Mouse (Mus musculus) kidney, postnatal 25 days (tissue): ENCODE data around the gene Nr6a1.
A peak's percentile ranks its signal among the peaks of the same experiment; 100 is the strongest.

Experiments
- DNase-seq, 2 experiments: peaks; one replicate each; pipeline ENCODE4 v3.0.0; 2021; ENCODE audit warnings: mixed read lengths in 2 of 2

Nr6a1 gene

GRCm38 (mm10) chr2:38872730-38873129 is 54.8 kb downstream of the Nr6a1 start:
- DNase-seq = no peak

- DNase-seq = no peak
These were observed 60.8 kb downstream of the Nr6a1 start for GRCm38 (mm10) chr2:38866711-38867110.

GRCm38 (mm10) chr2:38864011-38864410 is 63.5 kb downstream of the Nr6a1 start:
- DNase-seq = peak in 1 of 2 experiments; percentile 18

GRCm38 (mm10) chr2:38851797-38852196 is 75.7 kb downstream of the Nr6a1 start:
- no peak for DNase-seq

- no peak for DNase-seq
These were observed 81.2 kb downstream of the Nr6a1 start for GRCm38 (mm10) chr2:38846319-38846718.

- DNase-seq = no peak
These were observed 92.0 kb downstream of the Nr6a1 start for GRCm38 (mm10) chr2:38835489-38835888.

- DNase-seq = no peak
These were observed 95.5 kb downstream of the Nr6a1 start for GRCm38 (mm10) chr2:38831976-38832375.

- no peak for DNase-seq
These were observed 98.0 kb downstream of the Nr6a1 start for GRCm38 (mm10) chr2:38829521-38829920.

- no peak for DNase-seq
These were observed 99.6 kb downstream of the Nr6a1 start for GRCm38 (mm10) chr2:38827801-38828306.

GRCm38 (mm10) chr2:38826189-38826588 is 101.3 kb downstream of the Nr6a1 start:
- peak in 1 of 2 experiments; percentile 26 for DNase-seq

GRCm38 (mm10) chr2:38824791-38825768 is 102.4 kb downstream of the Nr6a1 start:
- DNase-seq = peak in 1 of 2 experiments; percentile 8

- DNase-seq = peak; percentile 73 to 81
These were observed 103.4 kb downstream of the Nr6a1 start for GRCm38 (mm10) chr2:38823912-38824583.

- no peak for DNase-seq
These were observed 104.1 kb downstream of the Nr6a1 start for GRCm38 (mm10) chr2:38823406-38823805.

GRCm38 (mm10) chr2:38822995-38823394 is 104.5 kb downstream of the Nr6a1 start:
- peak; percentile 51 to 78 for DNase-seq

- no peak for DNase-seq
These were observed 110.0 kb downstream of the Nr6a1 start for GRCm38 (mm10) chr2:38817487-38817886.

GRCm38 (mm10) chr2:38797087-38797624 is 130.3 kb downstream of the Nr6a1 start:
- peak; percentile 71 to 78 for DNase-seq

- DNase-seq = no peak
These were observed 140.2 kb downstream of the Nr6a1 start for GRCm38 (mm10) chr2:38787338-38787737.

GRCm38 (mm10) chr2:38786216-38786960 is 141.1 kb downstream of the Nr6a1 start:
- peak; percentile 4 to 32 for DNase-seq

GRCm38 (mm10) chr2:38785113-38785512 is 142.4 kb downstream of the Nr6a1 start:
- DNase-seq = no peak

- peak; percentile 47 to 54 for DNase-seq
These were observed 143.1 kb downstream of the Nr6a1 start for GRCm38 (mm10) chr2:38784396-38784795.

GRCm38 (mm10) chr2:38783364-38783763 is 144.1 kb downstream of the Nr6a1 start:
- DNase-seq = no peak

GRCm38 (mm10) chr2:38782731-38783130 is 144.8 kb downstream of the Nr6a1 start:
- DNase-seq = no peak
